Mouse (Mus musculus) ES-Bruce4 (cell line): ENCODE measurements around the gene Acaca. TPM values are rescaled to one million over a fixed set of nuclear protein-coding genes. Genes with fewer than 3 reads are reported as not detected.

Source experiments
- H3K27ac ChIP-seq: 2 replicates; pipeline ENCODE4 v1.5.1; 2012; ENCODE audit warnings: low read length, inconsistent platforms; ENCODE audit not compliant: insufficient read depth
- H3K27me3 ChIP-seq: 2 replicates; pipeline ENCODE4 v1.6.1; 2012; ENCODE audit warnings: mild to moderate bottlenecking, low read length, inconsistent platforms; ENCODE audit not compliant: control insufficient read depth, poor library complexity, insufficient read depth, severe bottlenecking
- H3K36me3 ChIP-seq: 2 replicates; pipeline ENCODE4 v1.6.1; 2012; ENCODE audit warnings: inconsistent platforms, mild to moderate bottlenecking, low read length, moderate library complexity; ENCODE audit not compliant: control insufficient read depth, poor library complexity, insufficient read depth, severe bottlenecking
- H3K4me1 ChIP-seq: one replicate; pipeline ENCODE4 v1.8.1; 2011; ENCODE audit warnings: low read length; ENCODE audit not compliant: control insufficient read depth, insufficient read depth
- H3K4me3 ChIP-seq: 2 replicates; pipeline ENCODE4 v1.5.1; 2011; ENCODE audit warnings: low read depth, mild to moderate bottlenecking, low read length
- H3K9ac ChIP-seq: 2 replicates; pipeline ENCODE4 v1.6.1; 2012; ENCODE audit warnings: low read depth, mild to moderate bottlenecking, inconsistent platforms; ENCODE audit not compliant: poor library complexity, severe bottlenecking
- H3K9me3 ChIP-seq: replicated peaks from 2 replicates; pipeline ENCODE4 v1.6.1; 2012; ENCODE audit warnings: mild to moderate bottlenecking, low read length, inconsistent platforms; ENCODE audit not compliant: control insufficient read depth, poor library complexity, insufficient read depth, severe bottlenecking
- CTCF ChIP-seq: IDR thresholded peaks from one replicate; pipeline ENCODE4 v1.8.1; 2011; ENCODE audit warnings: low read depth, low read length
- EP300 ChIP-seq: IDR thresholded peaks from 2 replicates; pipeline ENCODE4 v1.6.1; 2011; ENCODE audit warnings: low read depth, low read length; ENCODE audit not compliant: insufficient read depth
- POLR2A ChIP-seq: IDR thresholded peaks from one replicate; pipeline ENCODE4 v1.8.1; 2011; ENCODE audit warnings: low read length; ENCODE audit not compliant: insufficient read depth
- polyA plus RNA-seq: library from polyadenylated mRNA; stranded (reverse); fragments of >200 nt; gene quantifications from 2 replicates; pipeline ENCODE4 v1.2.4, GENCODE M21; 2011; ENCODE audit warnings: low read depth; ENCODE audit not compliant: missing spikeins, insufficient read depth, insufficient read length

The Acaca gene
- polyA plus RNA-seq, 1 experiment: 49.5 TPM

DNA sequence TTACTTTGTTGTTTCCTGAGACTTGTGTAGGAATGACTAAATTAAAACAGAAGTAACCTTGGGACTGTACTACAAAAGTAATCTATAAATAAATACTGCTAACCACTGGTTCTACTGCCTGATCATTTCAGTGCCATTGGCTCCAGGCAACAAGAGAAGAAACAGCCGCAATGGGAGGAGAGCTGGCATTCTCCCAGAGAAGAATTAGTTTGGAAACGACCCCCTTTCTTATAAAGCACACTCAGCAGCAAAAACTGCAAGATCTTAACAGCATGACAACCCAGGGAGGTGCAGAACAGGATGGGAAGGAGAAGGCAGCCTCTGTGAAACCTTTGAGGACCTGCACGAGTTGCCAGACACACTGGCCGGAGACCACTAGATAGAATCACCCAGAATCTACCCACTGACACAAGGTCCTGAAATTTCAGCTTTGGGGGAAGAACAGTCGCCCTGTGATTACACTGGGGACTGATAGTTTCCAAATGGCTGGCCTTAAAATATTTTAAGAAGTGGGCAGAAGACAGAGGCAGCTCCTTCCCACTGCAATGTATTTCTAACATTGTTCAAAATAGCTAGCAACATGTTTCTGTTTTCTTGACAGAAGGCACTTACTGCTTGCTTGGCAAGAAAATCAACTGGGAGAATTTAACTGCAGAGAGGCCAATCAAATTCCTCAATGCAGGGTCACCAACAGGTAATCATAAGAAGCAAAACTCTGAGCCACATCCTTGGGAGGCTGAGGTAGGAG is 32.0 kb upstream of the Acaca start:
- no peaks in the 10 kb centered on the region for H3K9me3 ChIP-seq
- H3K4me1 ChIP-seq: no peaks in the 10 kb centered on the region
- H3K36me3 ChIP-seq: peaks cover 65% of the 10 kb centered on the region
- H3K27ac ChIP-seq: no peak overlapping the region
- TF ChIP-seq EP300 (no peak), POLR2A (no peak), CTCF (no peak)
- no peak overlapping the region for H3K4me3 ChIP-seq
- H3K27me3 ChIP-seq: no peaks in the 10 kb centered on the region
- H3K9ac ChIP-seq: no peak overlapping the region

DNA sequence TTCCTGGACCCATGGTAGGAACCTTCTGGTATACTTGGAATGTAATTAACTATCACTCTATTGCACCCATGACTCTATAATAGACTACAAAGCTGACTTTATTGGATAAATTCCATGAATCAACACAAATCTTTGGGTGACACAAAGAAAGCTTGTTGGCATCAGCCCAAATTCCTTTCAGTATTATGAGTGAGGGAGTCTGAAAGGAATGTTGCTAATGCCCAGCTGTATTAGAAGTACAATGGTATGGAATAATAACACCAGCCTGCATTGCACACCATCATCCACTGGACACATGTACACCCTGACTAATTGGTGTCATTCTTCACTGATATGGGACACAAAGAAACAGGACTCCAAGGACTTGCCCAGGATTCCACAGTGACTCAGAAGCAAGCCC is 28.3 kb upstream of the Acaca start:
- Histone ChIP-seq H3K9ac (no peak overlapping the region), H3K27ac (no peak overlapping the region), H3K4me3 (no peak overlapping the region), H3K36me3 (peaks cover 75% of the 10 kb centered on the region), H3K4me1 (no peaks in the 10 kb centered on the region), H3K9me3 (no peaks in the 10 kb centered on the region), H3K27me3 (no peaks in the 10 kb centered on the region)
- TF ChIP-seq CTCF (no peak), POLR2A (no peak), EP300 (no peak)

DNA sequence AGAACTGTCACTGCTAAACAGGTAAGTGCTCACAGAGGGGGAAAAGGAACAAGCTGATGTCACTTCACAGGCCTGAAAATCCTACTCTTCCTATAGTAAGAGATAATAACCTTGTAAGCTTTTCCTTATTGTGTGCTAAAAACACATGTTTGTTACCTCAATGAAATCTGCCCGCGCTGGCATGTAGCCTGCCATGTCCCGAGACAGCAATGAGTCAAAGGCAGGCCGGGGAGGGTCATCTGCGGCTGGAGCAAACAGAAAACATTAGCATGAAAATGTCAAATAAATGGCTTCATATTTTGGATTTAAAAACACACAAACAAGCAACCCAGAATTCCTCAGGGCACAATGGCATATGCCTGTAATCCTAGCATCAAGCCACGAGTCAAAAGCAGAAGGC is 25.4 kb upstream of the Acaca start:
- peaks cover 79% of the 10 kb centered on the region for H3K36me3 ChIP-seq
- no peak for TF ChIP-seq CTCF
- TF ChIP-seq POLR2A: no peak
- no peak for TF ChIP-seq EP300
- H3K27ac ChIP-seq: no peak overlapping the region
- H3K4me1 ChIP-seq: no peaks in the 10 kb centered on the region
- no peak overlapping the region for H3K9ac ChIP-seq
- H3K27me3 ChIP-seq: no peaks in the 10 kb centered on the region
- no peaks in the 10 kb centered on the region for H3K9me3 ChIP-seq
- no peak overlapping the region for H3K4me3 ChIP-seq

DNA sequence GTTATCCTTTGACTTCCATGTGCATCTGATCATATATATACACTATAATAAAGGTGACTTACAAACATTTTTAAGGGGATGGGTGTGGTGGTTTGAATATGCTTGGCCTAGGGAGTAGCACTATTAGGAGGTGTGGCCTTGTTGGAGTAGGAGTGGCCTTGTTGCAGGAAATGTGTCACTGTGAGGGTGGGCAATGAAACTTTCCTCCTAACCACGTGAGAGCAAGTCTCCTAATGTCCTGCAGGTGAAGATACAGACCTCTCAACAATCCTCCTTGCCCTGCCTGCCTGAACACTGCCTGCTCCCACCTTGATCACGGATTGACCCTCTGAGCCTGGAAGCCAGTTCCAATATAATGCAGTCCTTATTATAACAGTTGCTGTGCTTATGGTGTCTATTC is 22.3 kb upstream of the Acaca start:
- Histone ChIP-seq H3K9ac (no peak overlapping the region), H3K36me3 (peaks cover 78% of the 10 kb centered on the region), H3K4me3 (no peak overlapping the region), H3K4me1 (no peaks in the 10 kb centered on the region), H3K27me3 (no peaks in the 10 kb centered on the region), H3K9me3 (no peaks in the 10 kb centered on the region), H3K27ac (no peak overlapping the region)
- TF ChIP-seq CTCF (no peak), POLR2A (no peak), EP300 (no peak)

DNA sequence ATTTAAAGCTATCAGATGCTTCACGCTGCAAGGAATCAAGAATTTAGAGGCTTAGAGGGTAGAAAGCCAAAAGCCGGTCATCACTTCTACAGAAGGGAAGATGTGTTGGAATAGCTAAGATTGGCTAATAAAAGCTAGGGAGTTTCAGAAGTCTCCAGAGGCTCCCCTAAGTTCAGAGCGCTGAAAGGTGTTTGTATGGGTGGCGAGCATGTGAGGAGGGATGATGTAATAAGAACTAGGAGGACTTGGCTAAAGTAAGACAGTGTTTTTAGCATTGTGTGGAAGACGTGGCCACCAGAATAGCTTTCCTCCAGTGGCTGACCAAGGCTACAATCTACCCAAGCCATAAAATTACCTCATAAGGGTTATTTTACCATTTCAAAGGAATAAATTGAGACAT is 15.8 kb upstream of the Acaca start:
- no peak overlapping the region for H3K9ac ChIP-seq
- TF ChIP-seq POLR2A (no peak), EP300 (no peak), CTCF (no peak)
- H3K27me3 ChIP-seq: no peaks in the 10 kb centered on the region
- H3K4me3 ChIP-seq: no peak overlapping the region
- H3K9me3 ChIP-seq: no peaks in the 10 kb centered on the region
- peaks cover 76% of the 10 kb centered on the region for H3K36me3 ChIP-seq
- no peak overlapping the region for H3K27ac ChIP-seq
- H3K4me1 ChIP-seq: no peaks in the 10 kb centered on the region

DNA sequence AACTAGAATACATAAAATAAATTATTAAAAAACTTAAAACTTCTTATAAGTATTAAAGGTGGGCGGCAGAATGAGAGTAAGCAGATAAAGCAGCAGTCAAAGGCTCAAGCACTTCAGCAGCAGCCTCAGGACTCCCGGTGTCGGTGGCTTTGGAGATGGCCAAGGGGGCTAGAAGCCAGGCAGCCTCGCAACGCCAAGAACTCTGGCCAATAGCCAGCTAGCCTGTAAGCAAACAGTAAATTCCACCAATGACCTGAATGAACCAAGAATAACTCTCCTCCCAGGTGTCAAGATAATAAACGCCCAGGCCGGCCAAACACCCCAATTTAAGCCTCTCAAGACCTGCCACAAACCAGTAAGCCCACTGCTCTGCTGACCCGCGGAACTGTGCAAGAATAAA is 13.8 kb upstream of the Acaca start:
- H3K4me3 ChIP-seq: no peak overlapping the region
- H3K9ac ChIP-seq: no peak overlapping the region
- TF ChIP-seq CTCF (no peak), EP300 (no peak), POLR2A (no peak)
- no peaks in the 10 kb centered on the region for H3K4me1 ChIP-seq
- H3K27ac ChIP-seq: no peak overlapping the region
- no peaks in the 10 kb centered on the region for H3K27me3 ChIP-seq
- no peaks in the 10 kb centered on the region for H3K9me3 ChIP-seq
- peaks cover 77% of the 10 kb centered on the region for H3K36me3 ChIP-seq
